Mouse (Mus musculus): ENCODE measurements around the gene H2-K1. TPM values are rescaled to one million over a fixed set of nuclear protein-coding genes. Genes with fewer than 3 reads are reported as not detected.

The H2-K1 gene
- total and polyA plus RNA-seq, 3 experiments: 1,734 to 2,472 (median 1,753) TPM

GRCm38 (mm10) chr17:34031465-34032173 lies 31.5 kb upstream of the H2-K1 start, which contains the start of the genes Slc39a7 and Rxrb:
Gene Slc39a7 (minus strand): TSS chr17:34031682.
Gene Rxrb (plus strand): TSS chr17:34031812.
- peak; percentile 97 for DNase-seq (ENCODE audit: extremely low read depth)
- H3K9me3 ChIP-seq (replicated peaks; ENCODE audit: low read length): no peaks in the 10 kb centered on the region
- no peaks in the 10 kb centered on the region for H3K27me3 ChIP-seq (replicated peaks)
- H3K4me1 ChIP-seq (ENCODE audit: control insufficient read depth in 1 of 2, insufficient read depth in 2 of 2): peaks cover 26 to 52% of the 10 kb centered on the region in 2 experiments
- H3K36me3 ChIP-seq (replicated peaks in 1 of 2; ENCODE audit: control insufficient read depth in 1 of 2, insufficient read depth in 1 of 2, low read length in 1 of 2): peaks cover 36 to 58% of the 10 kb centered on the region in 2 experiments
- H3K4me3 ChIP-seq (replicated peaks in 1 of 3; ENCODE audit: low read depth in 2 of 3, low read length in 2 of 3, poor library complexity in 1 of 3): peak within 1 kb of the TSS; percentile 90 to 97 (median 94)
- peak within 1 kb of the TSS; percentile 86 for H3K27ac ChIP-seq (ENCODE audit: insufficient read depth, low read depth)
- H3K4me2 ChIP-seq (ENCODE audit: insufficient read depth, low read depth, poor library complexity, severe bottlenecking): peak within 1 kb of the TSS; percentile 73
- peak within 1 kb of the TSS; percentile 96 for H3K9ac ChIP-seq (ENCODE audit: insufficient read depth, low read depth)
- TF ChIP-seq CHD1 (IDR thresholded peaks at IDR 0.05; ENCODE audit: low read depth, low read length): no peak; the same call in 1 of the 2 replicates
- TF ChIP-seq MAX (IDR thresholded peaks at IDR 0.05; ENCODE audit: low read length): 0 out of 2 replicates have a peak, but pooled peaks have one; percentile 39
- TF ChIP-seq RAD21 (IDR thresholded peaks at IDR 0.05; ENCODE audit: low read depth, low read length): no peak
- TF ChIP-seq POLR2A (IDR thresholded peaks at IDR 0.05; ENCODE audit: low read depth, low read length): peak; percentile 87
- TF ChIP-seq KAT2A (IDR thresholded peaks at IDR 0.05; ENCODE audit: insufficient replicate concordance, low read length): peak; percentile 89; the same call in 1 of the 2 replicates
- peak; percentile 74; the same call in 1 of the 2 replicates for TF ChIP-seq SIN3A (IDR thresholded peaks at IDR 0.05; ENCODE audit: low read length)
- TF ChIP-seq BHLHE40 (IDR thresholded peaks at IDR 0.05; ENCODE audit: low read depth, low read length): peak; percentile 41
- TF ChIP-seq MYC (IDR thresholded peaks at IDR 0.05; ENCODE audit: low read depth, low read length): peak; percentile 80
- TF ChIP-seq POLR2AphosphoS2 (IDR thresholded peaks at IDR 0.05; ENCODE audit: low read depth, low read length): peak; percentile 53; the same call in 1 of the 2 replicates
- TF ChIP-seq CHD2 (IDR thresholded peaks at IDR 0.05; ENCODE audit: low read length): peak; percentile 100
- peak; percentile 85 for TF ChIP-seq NELFE (IDR thresholded peaks at IDR 0.05; ENCODE audit: low read depth, low read length)
- TF ChIP-seq MAFK (IDR thresholded peaks at IDR 0.05; ENCODE audit: insufficient replicate concordance, low read length): no peak
- peak; percentile 85; the same call in 1 of the 2 replicates for TF ChIP-seq MAZ (IDR thresholded peaks at IDR 0.05; ENCODE audit: low read depth, low read length)
- peak; percentile 92 for TF ChIP-seq TCF12 (IDR thresholded peaks at IDR 0.05; ENCODE audit: low read depth, low read length)
- TF ChIP-seq PAX5 (IDR thresholded peaks at IDR 0.05; ENCODE audit: low read length): no peak
- TF ChIP-seq ELF1 (IDR thresholded peaks at IDR 0.05; ENCODE audit: low read depth, low read length): peak; percentile 91
- TF ChIP-seq JUN (IDR thresholded peaks at IDR 0.05; ENCODE audit: insufficient read depth, low read depth, low read length): no peak
- TF ChIP-seq E2F4 (IDR thresholded peaks at IDR 0.05; ENCODE audit: insufficient replicate concordance, low read depth, low read length): peak; percentile 45; the same call in 1 of the 2 replicates
- TF ChIP-seq ZC3H11A (IDR thresholded peaks at IDR 0.05; ENCODE audit: low read depth, low read length): no peak
- peak; percentile 61; the same call in 1 of the 2 replicates for TF ChIP-seq MEF2A (IDR thresholded peaks at IDR 0.05; ENCODE audit: borderline replicate concordance, low read depth, low read length)
- TF ChIP-seq ZKSCAN1 (IDR thresholded peaks at IDR 0.05; ENCODE audit: borderline replicate concordance, low read depth, low read length): no peak
- no peak for TF ChIP-seq USF2 (conservative IDR thresholded peaks at IDR 0.05; ENCODE audit: low read depth, low read length)
- TF ChIP-seq SMC3 (IDR thresholded peaks at IDR 0.05; ENCODE audit: low read depth, low read length): no peak
- TF ChIP-seq RCOR1 (conservative IDR thresholded peaks at IDR 0.05; ENCODE audit: low read depth, low read length): no peak
- no peak for TF ChIP-seq EP300 (IDR thresholded peaks at IDR 0.05; ENCODE audit: low read length)
- TF ChIP-seq GABPA (IDR thresholded peaks at IDR 0.05; ENCODE audit: insufficient replicate concordance, low read depth, low read length): peak; percentile 22; the same call in 1 of the 2 replicates
- peak; percentile 83 for TF ChIP-seq MXI1 (IDR thresholded peaks at IDR 0.05; ENCODE audit: low read depth, low read length)
- peak; percentile 95 for TF ChIP-seq HCFC1 (IDR thresholded peaks at IDR 0.05; ENCODE audit: low read depth, low read length)
- peak; percentile 24; the same call in 1 of the 2 replicates for TF ChIP-seq IRF4 (IDR thresholded peaks at IDR 0.05; ENCODE audit: low read depth, low read length)
- TF ChIP-seq NRF1 (IDR thresholded peaks at IDR 0.05; ENCODE audit: low read depth, low read length): peak; percentile 99
- peak; percentile 50; the same call in 1 of the 2 replicates for TF ChIP-seq UBTF (IDR thresholded peaks at IDR 0.05; ENCODE audit: low read depth, low read length)
- no peak for TF ChIP-seq ZNF384 (IDR thresholded peaks at IDR 0.05; ENCODE audit: low read depth, low read length)
- peak; percentile 83 for TF ChIP-seq ZMIZ1 (IDR thresholded peaks at IDR 0.05; ENCODE audit: low read depth, low read length)
- no peak for TF ChIP-seq JUND (conservative IDR thresholded peaks at IDR 0.05; ENCODE audit: low read depth, low read length)
- peak; percentile 84 for TF ChIP-seq TBP (conservative IDR thresholded peaks at IDR 0.05; ENCODE audit: low read depth, low read length)
- no peak for TF ChIP-seq USF1 (IDR thresholded peaks at IDR 0.05; ENCODE audit: low read depth, low read length)
- no peak for TF ChIP-seq CTCF (conservative IDR thresholded peaks at IDR 0.05 in 1 of 2, IDR thresholded peaks at IDR 0.05 in 1 of 2; ENCODE audit: low read depth in 2 of 2, low read length in 2 of 2)
- TF ChIP-seq ETS1 (conservative IDR thresholded peaks at IDR 0.05; ENCODE audit: low read depth, low read length): no peak
- H3K79me2 ChIP-seq (replicated peaks; ENCODE audit: control insufficient read depth, extremely low read depth, insufficient read depth, poor library complexity, severe bottlenecking): peaks cover 32% of the 10 kb centered on the region
- in situ Hi-C loops (cut with MboI; ENCODE audit: low pct_ligation_motif_present, low pct_unique_long_range_greater_than_20kb, low sequenced_read_pairs) (no loop called here), dilution Hi-C loops (cut with MboI; ENCODE audit: extremely low pct_ligation_motif_present, extremely low pct_unique_long_range_greater_than_20kb, low sequenced_read_pairs) (no loop called here)
